Mouse (Mus musculus): ENCODE data around the gene Gpc6. TPM values are rescaled to one million over a fixed set of nuclear protein-coding genes. Genes with fewer than 3 reads are reported as not detected.

Gene Gpc6
- polyA plus RNA-seq, 1 experiment from 2014 or later, result 18.8 TPM

DNA sequence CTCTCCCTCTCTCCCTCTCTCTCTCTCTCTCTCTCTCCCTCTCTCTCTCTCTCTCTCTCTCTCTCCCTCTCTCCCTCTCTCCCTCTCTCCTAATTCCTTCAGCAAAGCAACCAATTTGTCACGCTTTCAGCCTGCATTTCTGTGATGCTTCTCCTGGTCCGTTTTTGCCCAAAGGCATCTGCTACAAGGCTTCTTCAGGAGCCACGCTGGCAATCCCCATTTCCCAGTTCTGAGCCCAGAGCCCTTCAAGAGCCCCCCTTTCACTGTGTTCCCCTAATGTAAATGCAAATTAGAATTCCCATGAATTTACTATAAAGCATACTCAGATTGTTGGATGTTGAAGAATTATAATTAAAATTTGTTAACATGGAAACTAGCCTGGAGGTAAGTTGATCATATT, 686.0 kb downstream of the Gpc6 start:
- no peak for DNase-seq (ENCODE audit: low spot score)
- no peak overlapping the region for H3K27ac ChIP-seq (ENCODE audit: low read depth, low read length)
- H3K4me3 ChIP-seq (ENCODE audit: low read depth, low read length), result no peak overlapping the region
- H3K27me3 ChIP-seq (replicated peaks; ENCODE audit: control insufficient read depth, insufficient read depth, low read length), result no peaks in the 10 kb centered on the region
- H3K36me3 ChIP-seq (ENCODE audit: control insufficient read depth, insufficient read depth, low read length), result no peaks in the 10 kb centered on the region
- no peak overlapping the region for H3K9ac ChIP-seq (ENCODE audit: low read depth, low read length)
- H3K4me2 ChIP-seq, result no peak overlapping the region
- no peaks in the 10 kb centered on the region for H3K4me1 ChIP-seq (replicated peaks; ENCODE audit: control insufficient read depth, insufficient read depth, low read length)
- no peaks in the 10 kb centered on the region for H3K9me3 ChIP-seq (ENCODE audit: control insufficient read depth, low read length)
- WGBS, result 71% methylated on average over 3 of the region's 3 CpGs
- no peak for ATAC-seq (replicated peaks; ENCODE audit: low FRiP score)

DNA sequence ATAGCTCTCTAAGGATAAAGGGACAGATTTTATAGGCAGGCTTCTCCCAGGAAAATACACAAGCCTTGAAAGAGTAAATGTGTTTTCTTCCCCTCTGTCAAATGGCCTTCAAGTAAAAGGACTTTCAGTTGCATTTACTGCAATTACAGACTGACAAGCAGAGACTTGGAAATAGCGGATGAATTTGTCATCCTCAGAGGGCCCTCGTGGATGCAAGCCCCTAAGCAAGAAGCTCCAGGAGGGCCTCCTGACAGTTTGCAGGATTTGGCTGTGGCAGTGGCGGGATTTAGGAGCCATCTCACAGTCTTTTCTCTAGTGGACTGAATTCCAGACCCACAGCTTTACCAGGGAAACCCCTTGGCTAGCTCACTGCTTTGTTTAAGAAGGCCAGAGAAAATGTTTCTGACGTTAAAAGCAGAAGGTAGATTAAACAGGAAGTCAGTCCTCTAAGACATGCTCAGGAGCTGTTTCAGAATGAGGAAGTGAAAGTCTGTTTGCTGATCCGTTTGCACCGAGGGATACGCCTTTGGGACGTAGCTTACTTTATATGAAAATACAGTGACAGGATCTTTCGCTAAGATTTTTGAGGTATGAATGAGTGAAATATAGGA, 700.1 kb downstream of the Gpc6 start:
- Histone ChIP-seq H3K27ac (ENCODE audit: low read depth, low read length) (no peak overlapping the region), H3K4me2 (no peak overlapping the region), H3K9me3 (ENCODE audit: control insufficient read depth, low read length) (no peaks in the 10 kb centered on the region), H3K9ac (ENCODE audit: low read depth, low read length) (no peak overlapping the region), H3K4me1 (replicated peaks; ENCODE audit: control insufficient read depth, insufficient read depth, low read length) (no peaks in the 10 kb centered on the region), H3K36me3 (ENCODE audit: control insufficient read depth, insufficient read depth, low read length) (no peaks in the 10 kb centered on the region), H3K27me3 (replicated peaks; ENCODE audit: control insufficient read depth, insufficient read depth, low read length) (no peaks in the 10 kb centered on the region), H3K4me3 (ENCODE audit: low read depth, low read length) (no peak overlapping the region)
- WGBS, result 53% methylated on average over 9 of the region's 9 CpGs
- ATAC-seq (replicated peaks; ENCODE audit: low FRiP score) (no peak), DNase-seq (ENCODE audit: low spot score) (no peak)

DNA sequence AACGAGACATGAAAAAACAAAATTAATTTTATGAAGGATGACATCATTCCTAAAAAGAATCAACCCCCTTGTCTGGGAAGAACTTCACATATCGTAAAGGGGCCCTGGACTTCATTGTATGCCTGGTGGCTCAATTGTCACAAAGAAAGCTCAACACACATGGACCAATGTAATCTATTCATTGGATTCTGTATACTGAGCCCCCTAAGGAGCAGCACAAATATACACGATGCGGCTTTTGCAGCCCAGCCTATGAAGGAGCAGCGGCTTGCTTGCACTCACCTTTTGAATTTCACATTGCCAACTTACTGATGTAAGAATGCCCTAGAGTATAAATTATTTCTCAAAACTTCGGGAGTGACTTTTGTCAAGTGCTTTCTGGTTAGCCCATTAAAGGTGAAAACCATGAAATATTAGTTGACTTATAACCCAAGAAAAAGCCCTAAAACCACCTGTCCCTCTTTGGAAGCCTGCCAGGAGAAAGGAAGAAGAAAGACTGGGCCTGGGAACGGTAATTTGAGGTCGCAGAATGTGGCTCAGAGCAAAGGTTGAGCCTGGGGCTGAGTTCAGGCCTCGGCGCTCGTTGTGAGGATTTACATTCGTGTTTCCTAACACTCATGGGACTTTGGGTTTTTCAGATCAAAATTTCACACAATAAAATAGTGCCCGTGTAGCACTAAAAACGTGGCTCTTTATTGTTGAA, 709.3 kb downstream of the Gpc6 start:
- Histone ChIP-seq H3K9me3 (ENCODE audit: control insufficient read depth, low read length) (no peaks in the 10 kb centered on the region; the same call in 1 of the 2 replicates), H3K36me3 (ENCODE audit: control insufficient read depth, insufficient read depth, low read length) (no peaks in the 10 kb centered on the region), H3K27ac (ENCODE audit: low read depth, low read length) (no peak overlapping the region), H3K4me3 (ENCODE audit: low read depth, low read length) (no peak overlapping the region), H3K9ac (ENCODE audit: low read depth, low read length) (no peak overlapping the region), H3K4me1 (replicated peaks; ENCODE audit: control insufficient read depth, insufficient read depth, low read length) (no peaks in the 10 kb centered on the region), H3K27me3 (replicated peaks; ENCODE audit: control insufficient read depth, insufficient read depth, low read length) (no peaks in the 10 kb centered on the region), H3K4me2 (no peak overlapping the region)
- DNase-seq (ENCODE audit: low spot score), result no peak
- 90% methylated on average over 14 of the region's 14 CpGs for WGBS
- ATAC-seq (replicated peaks; ENCODE audit: low FRiP score), result no peak

DNA sequence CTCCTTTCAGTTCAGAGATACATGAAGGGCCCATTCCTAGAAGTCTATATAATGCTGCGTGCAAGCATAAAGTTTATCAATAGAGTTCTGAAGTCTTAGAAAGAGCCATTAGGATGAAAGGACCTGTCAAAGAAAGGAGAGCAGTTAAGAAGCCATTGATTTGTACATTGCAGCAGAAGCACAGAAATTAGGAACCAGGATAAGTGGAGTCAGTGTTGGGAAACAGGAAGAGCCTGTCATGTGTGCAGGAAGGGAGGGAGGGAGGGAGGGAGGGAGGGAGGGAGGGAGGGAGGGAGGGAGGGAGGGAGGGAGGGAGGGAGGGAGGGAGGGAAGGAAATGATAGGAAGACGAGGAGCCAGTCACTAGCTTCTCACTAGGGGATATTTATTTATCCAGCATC, 716.7 kb downstream of the Gpc6 start:
- 81% methylated on average over 2 of the region's 2 CpGs for WGBS
- ATAC-seq (replicated peaks; ENCODE audit: low FRiP score) (no peak), DNase-seq (ENCODE audit: low spot score) (no peak)
- H3K9ac ChIP-seq (ENCODE audit: low read depth, low read length), result no peak overlapping the region
- no peaks in the 10 kb centered on the region for H3K36me3 ChIP-seq (ENCODE audit: control insufficient read depth, insufficient read depth, low read length)
- no peak overlapping the region for H3K27ac ChIP-seq (ENCODE audit: low read depth, low read length)
- no peaks in the 10 kb centered on the region for H3K4me1 ChIP-seq (replicated peaks; ENCODE audit: control insufficient read depth, insufficient read depth, low read length)
- H3K4me2 ChIP-seq, result no peak overlapping the region
- H3K9me3 ChIP-seq (ENCODE audit: control insufficient read depth, low read length), result no peaks in the 10 kb centered on the region; the same call in 1 of the 2 replicates
- H3K27me3 ChIP-seq (replicated peaks; ENCODE audit: control insufficient read depth, insufficient read depth, low read length), result no peaks in the 10 kb centered on the region
- no peak overlapping the region for H3K4me3 ChIP-seq (ENCODE audit: low read depth, low read length)

DNA sequence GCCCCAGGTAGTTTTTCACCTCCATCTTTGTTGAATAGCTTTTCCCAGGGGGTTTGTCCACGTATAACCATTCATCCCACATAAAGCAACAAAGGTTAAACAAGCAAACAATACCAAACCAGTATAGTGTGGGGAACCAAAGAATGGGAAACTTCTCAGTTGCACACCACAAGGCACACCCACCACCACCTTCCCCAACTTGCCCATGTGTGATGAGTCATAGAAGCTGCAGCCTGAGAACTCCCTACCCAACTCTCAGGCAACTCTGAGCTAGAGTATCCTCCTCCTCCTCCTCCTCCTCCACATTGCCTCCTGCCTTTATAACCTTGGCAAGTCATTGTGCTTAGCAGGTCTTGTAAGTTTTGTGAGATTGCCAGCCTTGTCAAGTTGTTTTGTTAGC, 718.0 kb downstream of the Gpc6 start:
- H3K9ac ChIP-seq (ENCODE audit: low read depth, low read length), result no peak overlapping the region
- H3K4me1 ChIP-seq (replicated peaks; ENCODE audit: control insufficient read depth, insufficient read depth, low read length), result no peaks in the 10 kb centered on the region
- no peaks in the 10 kb centered on the region for H3K36me3 ChIP-seq (ENCODE audit: control insufficient read depth, insufficient read depth, low read length)
- ATAC-seq (replicated peaks; ENCODE audit: low FRiP score), result no peak
- 65% methylated on average over 1 of the region's 1 CpGs for WGBS
- no peak overlapping the region for H3K4me3 ChIP-seq (ENCODE audit: low read depth, low read length)
- no peaks in the 10 kb centered on the region for H3K27me3 ChIP-seq (replicated peaks; ENCODE audit: control insufficient read depth, insufficient read depth, low read length)
- no peaks in the 10 kb centered on the region for H3K9me3 ChIP-seq (ENCODE audit: control insufficient read depth, low read length)
- no peak overlapping the region for H3K4me2 ChIP-seq
- no peak overlapping the region for H3K27ac ChIP-seq (ENCODE audit: low read depth, low read length)
- DNase-seq (ENCODE audit: low spot score), result no peak

DNA sequence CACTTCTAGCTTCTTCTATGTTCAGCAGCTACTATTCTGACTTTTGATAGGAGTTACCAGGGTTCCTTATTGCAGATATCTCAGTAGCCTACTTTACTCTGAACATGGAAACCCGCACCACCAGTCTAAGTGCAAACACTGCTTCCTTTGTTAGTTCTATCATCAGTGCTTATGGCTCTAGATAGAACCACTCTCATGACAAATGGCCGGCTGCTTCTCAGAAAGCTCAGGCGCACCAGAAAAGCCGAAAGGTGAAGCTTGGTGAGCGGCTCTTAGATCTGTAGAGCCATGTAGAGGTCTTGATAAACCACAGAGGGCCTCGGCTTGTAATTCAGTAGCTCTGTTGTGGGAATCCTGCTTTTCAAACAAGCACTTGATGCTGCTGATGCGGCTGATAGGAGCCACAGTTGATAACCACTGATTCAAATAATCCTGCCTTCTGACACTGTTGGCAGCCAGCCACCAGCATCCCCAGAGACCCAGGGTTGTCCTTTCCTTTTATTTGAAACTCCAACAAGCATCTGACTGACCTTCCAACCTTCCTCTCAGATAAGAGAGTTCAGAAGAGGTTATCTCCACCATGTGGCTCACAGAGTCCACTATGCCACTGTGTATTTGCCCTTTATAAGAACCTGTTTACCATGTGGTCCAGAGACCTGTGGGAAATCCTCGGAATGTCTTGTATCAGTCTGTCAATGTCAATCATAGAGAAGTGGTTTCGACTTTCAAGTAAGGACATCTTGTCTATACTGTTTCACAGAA, 723.3 kb downstream of the Gpc6 start:
- no peak overlapping the region for H3K4me3 ChIP-seq (ENCODE audit: low read depth, low read length)
- H3K9me3 ChIP-seq (ENCODE audit: control insufficient read depth, low read length), result no peaks in the 10 kb centered on the region
- ATAC-seq (replicated peaks; ENCODE audit: low FRiP score), result peak; percentile 83
- H3K9ac ChIP-seq (ENCODE audit: low read depth, low read length), result no peak overlapping the region
- no peaks in the 10 kb centered on the region for H3K27me3 ChIP-seq (replicated peaks; ENCODE audit: control insufficient read depth, insufficient read depth, low read length)
- H3K27ac ChIP-seq (ENCODE audit: low read depth, low read length), result no peak overlapping the region
- 45% methylated on average over 9 of the region's 9 CpGs for WGBS
- no peak overlapping the region for H3K4me2 ChIP-seq
- DNase-seq (ENCODE audit: low spot score), result no peak
- no peaks in the 10 kb centered on the region for H3K36me3 ChIP-seq (ENCODE audit: control insufficient read depth, insufficient read depth, low read length)
- H3K4me1 ChIP-seq (replicated peaks; ENCODE audit: control insufficient read depth, insufficient read depth, low read length), result no peaks in the 10 kb centered on the region

DNA sequence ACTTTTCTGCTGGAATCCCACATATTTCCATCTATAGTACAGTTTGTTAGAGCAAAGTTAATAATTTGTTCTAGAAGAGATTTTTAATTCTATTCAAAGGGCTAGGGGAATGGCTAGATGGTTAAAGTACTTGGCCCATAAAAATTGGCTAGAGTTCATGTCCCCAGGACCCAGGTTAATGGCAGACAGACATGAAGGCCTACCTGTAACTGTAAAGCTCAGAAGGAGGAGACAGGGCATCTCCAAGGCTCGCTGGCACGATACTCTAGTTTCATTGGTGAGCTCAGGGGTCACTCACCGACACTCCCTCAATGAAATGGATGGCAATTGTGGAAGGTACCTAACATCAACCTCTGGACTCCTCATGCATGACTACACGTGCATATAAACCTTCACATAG, 725.0 kb downstream of the Gpc6 start:
- Histone ChIP-seq H3K9me3 (ENCODE audit: control insufficient read depth, low read length) (no peaks in the 10 kb centered on the region), H3K4me1 (replicated peaks; ENCODE audit: control insufficient read depth, insufficient read depth, low read length) (no peaks in the 10 kb centered on the region), H3K4me2 (no peak overlapping the region), H3K27me3 (replicated peaks; ENCODE audit: control insufficient read depth, insufficient read depth, low read length) (no peaks in the 10 kb centered on the region), H3K27ac (ENCODE audit: low read depth, low read length) (no peak overlapping the region), H3K9ac (ENCODE audit: low read depth, low read length) (no peak overlapping the region), H3K36me3 (ENCODE audit: control insufficient read depth, insufficient read depth, low read length) (no peaks in the 10 kb centered on the region), H3K4me3 (ENCODE audit: low read depth, low read length) (no peak overlapping the region)
- no peak for ATAC-seq (replicated peaks; ENCODE audit: low FRiP score)
- WGBS, result 83% methylated on average over 4 of the region's 4 CpGs
- DNase-seq (ENCODE audit: low spot score), result no peak

DNA sequence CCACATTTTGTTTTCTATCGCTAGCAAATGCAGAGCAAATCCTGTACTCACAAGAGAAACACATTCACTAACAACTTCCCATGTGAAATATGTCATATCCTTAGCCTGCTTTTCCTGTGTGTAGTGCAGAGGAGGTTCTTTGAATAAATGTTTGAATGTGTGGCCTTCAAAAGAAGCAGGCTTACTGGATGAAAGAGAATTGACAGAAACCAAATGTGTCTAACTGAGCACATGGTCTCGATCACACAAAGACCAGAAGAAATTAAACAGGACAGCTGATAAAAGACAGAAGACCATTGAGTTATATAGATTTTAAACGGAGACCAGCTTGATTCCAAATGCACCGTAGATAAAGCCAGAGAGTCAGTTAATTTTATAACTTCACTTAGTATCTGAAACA, 726.2 kb downstream of the Gpc6 start:
- 62% methylated on average over 4 of the region's 4 CpGs for WGBS

More for the DNA sequence above, 726.2 kb downstream of the Gpc6 start:
- ATAC-seq (replicated peaks; ENCODE audit: low FRiP score) (no peak), DNase-seq (ENCODE audit: low spot score) (no peak)
- H3K4me3 ChIP-seq (ENCODE audit: low read depth, low read length), result no peak overlapping the region
- no peaks in the 10 kb centered on the region for H3K9me3 ChIP-seq (ENCODE audit: control insufficient read depth, low read length)
- no peaks in the 10 kb centered on the region for H3K27me3 ChIP-seq (replicated peaks; ENCODE audit: control insufficient read depth, insufficient read depth, low read length)
- H3K4me2 ChIP-seq, result no peak overlapping the region
- H3K27ac ChIP-seq (ENCODE audit: low read depth, low read length), result no peak overlapping the region
- H3K36me3 ChIP-seq (ENCODE audit: control insufficient read depth, insufficient read depth, low read length), result no peaks in the 10 kb centered on the region
- no peaks in the 10 kb centered on the region for H3K4me1 ChIP-seq (replicated peaks; ENCODE audit: control insufficient read depth, insufficient read depth, low read length)
- H3K9ac ChIP-seq (ENCODE audit: low read depth, low read length), result no peak overlapping the region

Data from liver, embryonic 11.5 days (tissue).